Mouse (Mus musculus): Measurements from ENCODE around the gene Mvb12b.

- TF ChIP-seq POLR2A (IDR thresholded peaks at IDR 0.05; ENCODE audit: low read depth, low read length) (no peak), CTCF (IDR thresholded peaks at IDR 0.05; ENCODE audit: extremely low read depth, insufficient read depth, insufficient read length, insufficient replicate concordance) (no peak)
Measured at GRCm38 (mm10) chr2:33871181-33871520, 16.6 kb downstream of the Mvb12b start.
